Mouse (Mus musculus) layer of hippocampus, adult 2 months (tissue): ENCODE results near the gene Lrmda. TPM values are rescaled to one million over a fixed set of nuclear protein-coding genes. Genes with fewer than 3 reads are reported as not detected.

Experiments used
- DNase-seq, 2 experiments: peaks; one replicate each; pipeline ENCODE4 v3.0.0; 2022; ENCODE audit warnings: low spot score in 2 of 2
- H3K27ac ChIP-seq: fragments of 200-600 bp; 2 replicates; pipeline ENCODE4 v1.8.1; 2022
- H3K4me3 ChIP-seq: fragments of 200-600 bp; 2 replicates; pipeline ENCODE4 v1.8.1; 2022; ENCODE audit warnings: mild to moderate bottlenecking
- CTCF ChIP-seq: fragments of 200-600 bp; conservative IDR thresholded peaks from 2 replicates; pipeline ENCODE4 v1.8.1; 2022; ENCODE audit warnings: antibody characterized with exemption, mild to moderate bottlenecking, moderate library complexity
- long read RNA-seq, 2 experiments: library from polyadenylated mRNA; stranded (forward); transcript quantifications; one replicate each; pipeline ENCODE4 v2.0.0; 2021; ENCODE audit warnings: borderline mapping rate in 2 of 2
- total RNA-seq, 2 experiments: library from RNA; stranded (reverse); gene quantifications; 2 replicates each; pipeline ENCODE4 v1.2.3; 2021

The Lrmda gene
- 1 to 10 TPM in 1 of 2 experiments, under 1 TPM in 1; 0.87 to 1.5 TPM for total RNA-seq
- long read RNA-seq, experiment 1, result 0 reads
- long read RNA-seq, experiment 2, result 0 reads

DNA sequence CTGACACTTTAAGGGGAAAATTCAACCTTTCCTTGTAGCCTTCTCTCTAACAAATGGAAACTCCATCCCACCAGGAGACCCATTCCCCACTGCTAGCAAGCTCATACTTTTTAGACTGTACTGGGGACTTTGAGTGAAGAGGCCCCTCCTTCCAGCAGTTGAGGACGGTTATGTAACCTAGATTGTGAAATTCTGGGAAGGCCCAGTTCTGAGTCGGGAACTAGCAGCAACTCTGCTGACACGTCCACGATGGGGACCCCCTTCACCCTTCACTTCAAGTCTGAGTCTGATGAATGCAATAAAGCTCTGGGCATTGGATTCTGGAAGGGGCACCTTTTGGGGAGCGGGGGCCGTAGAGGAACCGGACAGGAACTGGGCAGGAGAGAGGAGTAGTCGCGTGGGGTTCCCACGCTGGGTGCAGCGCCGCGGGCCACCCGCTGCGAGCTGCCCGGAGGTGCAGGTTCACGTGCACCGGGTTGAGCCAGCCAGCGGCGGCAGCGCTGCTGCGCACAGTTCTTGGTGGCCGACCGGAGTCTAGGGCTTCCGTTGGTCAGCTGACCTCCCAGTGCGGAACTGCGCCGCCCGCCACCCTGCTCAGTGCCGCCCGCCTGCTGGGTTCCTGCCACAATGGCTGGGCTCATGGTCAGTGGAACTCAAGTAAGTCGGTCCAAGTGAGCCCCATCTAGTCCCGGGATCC, at the start of gene Lrmda:
Lrmda (plus strand) TSS at position 461 of the 697 bp plus-strand sequence.
- DNase-seq, result peak; percentile 22 to 40
- H3K27ac ChIP-seq, result 0 out of 2 replicates have a peak within 1 kb of the TSS, but pooled peaks have one; percentile 32
- TF ChIP-seq CTCF, result no peak
- peak within 1 kb of the TSS; percentile 51 for H3K4me3 ChIP-seq

- peak; percentile 93 for TF ChIP-seq CTCF
- Histone ChIP-seq H3K27ac (no peak overlapping the region), H3K4me3 (peak overlapping the region; percentile 15; the same call in 1 of the 2 replicates)
- DNase-seq, result peak in 1 of 2 experiments; percentile 67
Observed at GRCm38 (mm10) chr14:21981462-21981861, 38.0 kb upstream of the Lrmda start.

DNA sequence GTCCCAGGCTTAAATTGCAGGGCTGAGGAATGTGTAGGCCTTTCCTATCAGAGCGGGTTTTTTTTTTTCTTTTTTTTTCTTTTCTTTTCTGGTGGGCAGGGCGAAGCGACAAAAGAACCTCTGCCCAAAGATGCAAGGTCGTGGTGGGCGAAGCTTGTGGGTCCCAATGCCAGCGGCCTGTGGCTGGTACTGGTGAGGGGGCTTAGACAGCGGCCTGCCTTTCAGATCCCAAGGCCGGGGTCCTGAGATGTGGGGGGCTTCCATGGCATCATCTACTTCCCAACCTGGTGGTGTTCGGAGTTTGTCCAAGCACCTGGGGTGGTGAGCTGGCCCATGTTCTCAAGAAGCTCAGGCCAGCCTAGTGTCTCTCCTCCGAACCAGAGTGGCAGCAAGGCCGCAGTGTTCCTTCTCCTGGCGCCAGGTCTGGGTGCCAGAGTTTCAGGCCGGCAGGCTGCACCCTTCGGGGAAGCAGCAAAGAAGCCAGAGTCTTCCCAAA, 37.4 kb upstream of the Lrmda start:
- Histone ChIP-seq H3K27ac (no peak overlapping the region), H3K4me3 (no peak overlapping the region)
- DNase-seq, result no peak
- TF ChIP-seq CTCF, result no peak

DNA sequence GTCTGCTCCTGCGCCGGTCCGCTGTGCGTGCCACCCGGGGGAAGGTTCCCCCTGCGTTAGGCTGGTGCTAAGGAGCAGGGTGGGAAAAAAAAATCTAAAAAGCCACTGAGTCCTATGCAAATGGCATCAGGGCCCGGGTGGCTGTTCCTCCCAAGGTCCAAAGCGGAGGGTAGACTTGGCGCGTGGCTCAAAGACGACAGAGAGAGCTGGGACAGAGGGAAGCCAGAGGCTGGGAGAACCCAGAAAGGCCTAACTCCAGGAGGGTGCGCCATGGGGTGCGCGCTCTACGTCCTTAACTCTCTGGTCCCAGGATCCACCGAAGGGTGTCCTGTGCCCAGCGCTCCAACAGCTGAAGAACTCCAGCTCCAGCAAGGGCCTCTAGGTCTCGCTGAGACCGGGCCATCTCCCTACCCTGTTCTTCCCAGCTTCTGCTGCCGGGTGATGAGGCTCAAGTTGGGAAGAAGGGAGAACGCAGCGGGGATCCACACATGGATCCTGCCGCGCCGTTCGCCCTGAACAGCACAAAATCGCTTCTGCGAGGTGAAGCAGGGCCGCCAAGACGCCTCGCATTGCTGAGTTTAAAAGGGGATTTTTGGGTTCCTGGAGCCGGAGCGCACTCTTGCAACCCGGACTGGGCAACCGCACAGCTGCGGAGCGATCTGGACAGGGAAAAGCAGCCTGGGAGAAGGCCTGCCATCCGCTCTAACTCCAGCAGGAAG, 36.8 kb upstream of the Lrmda start:
- Histone ChIP-seq H3K27ac (peak overlapping the region; percentile 28; the same call in 1 of the 2 replicates), H3K4me3 (peak overlapping the region; percentile 31; the same call in 1 of the 2 replicates)
- TF ChIP-seq CTCF, result no peak

GRCm38 (mm10) chr14:21983311-21983949, 36.1 kb upstream of the Lrmda start:
- H3K27ac ChIP-seq, result no peak overlapping the region
- DNase-seq, result no peak
- peak overlapping the region; percentile 13; the same call in 1 of the 2 replicates for H3K4me3 ChIP-seq
- no peak for TF ChIP-seq CTCF

More for the DNA sequence above, 36.8 kb upstream of the Lrmda start:
- no peak for DNase-seq

GRCm38 (mm10) chr14:21983950-21984730, 35.4 kb upstream of the Lrmda start:
- no peak for TF ChIP-seq CTCF
- peak overlapping the region; percentile 13; the same call in 1 of the 2 replicates for H3K4me3 ChIP-seq
- H3K27ac ChIP-seq, result no peak overlapping the region

GRCm38 (mm10) chr14:21984757-21985425, 34.6 kb upstream of the Lrmda start:
- no peak for TF ChIP-seq CTCF
- H3K27ac ChIP-seq, result no peak overlapping the region
- no peak overlapping the region; the same call in 1 of the 2 replicates for H3K4me3 ChIP-seq
- DNase-seq, result no peak

More at GRCm38 (mm10) chr14:21983950-21984730, 35.4 kb upstream of the Lrmda start:
- no peak for DNase-seq

GRCm38 (mm10) chr14:21985426-21985931, 34.0 kb upstream of the Lrmda start:
- H3K4me3 ChIP-seq, result peak overlapping the region; percentile 79
- peak overlapping the region; percentile 88; the same call in 1 of the 2 replicates for H3K27ac ChIP-seq
- no peak for TF ChIP-seq CTCF
- DNase-seq, result no peak

DNA sequence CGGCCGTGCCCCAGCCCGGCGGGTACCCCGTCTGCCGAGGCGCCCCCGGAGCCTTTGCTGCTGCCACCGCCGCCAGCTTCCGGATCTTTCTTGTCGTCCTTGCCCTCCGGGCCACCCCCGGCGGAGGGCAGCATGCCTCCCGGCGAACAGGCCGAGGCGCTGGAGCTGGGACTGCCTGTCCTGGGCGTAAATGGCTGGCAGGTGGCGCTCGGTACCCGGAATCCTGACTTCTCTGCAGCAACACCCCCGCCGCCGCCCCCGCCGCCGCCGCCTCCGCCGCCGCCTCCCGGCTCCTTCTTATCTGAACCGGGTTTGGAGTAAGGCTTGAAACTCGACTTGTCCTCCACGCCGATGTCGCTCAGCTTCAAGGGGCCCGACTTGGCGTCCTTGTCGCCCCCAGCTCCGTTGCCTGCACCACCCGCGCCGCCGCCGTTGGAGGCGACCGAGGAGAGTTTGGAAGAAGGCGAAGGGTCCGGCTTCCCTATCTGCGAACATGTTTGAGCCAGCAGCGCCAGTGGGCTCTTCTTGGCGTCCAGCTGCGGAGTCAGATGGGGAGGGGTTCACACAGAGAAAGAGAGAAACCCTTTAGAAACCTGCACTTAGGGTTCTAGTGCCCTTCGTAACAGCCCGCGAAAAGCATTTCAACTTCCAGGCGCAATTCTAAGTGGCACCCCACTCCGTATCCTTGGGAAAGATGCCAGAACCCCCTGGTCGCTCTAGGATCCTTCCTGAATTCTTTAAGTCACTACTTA, 33.4 kb upstream of the Lrmda start:
- peak; percentile 75 to 80 for DNase-seq
- Histone ChIP-seq H3K4me3 (peak overlapping the region; percentile 79), H3K27ac (peak overlapping the region; percentile 88; the same call in 1 of the 2 replicates)
- peak; percentile 86 for TF ChIP-seq CTCF
